Mouse (Mus musculus): ENCODE measurements around the gene Tanc1. TPM values are rescaled to one million over a fixed set of nuclear protein-coding genes. Genes with fewer than 3 reads are reported as not detected.

Tanc1 gene
- polyA plus RNA-seq, 1 experiment: 7.2 TPM

DNA sequence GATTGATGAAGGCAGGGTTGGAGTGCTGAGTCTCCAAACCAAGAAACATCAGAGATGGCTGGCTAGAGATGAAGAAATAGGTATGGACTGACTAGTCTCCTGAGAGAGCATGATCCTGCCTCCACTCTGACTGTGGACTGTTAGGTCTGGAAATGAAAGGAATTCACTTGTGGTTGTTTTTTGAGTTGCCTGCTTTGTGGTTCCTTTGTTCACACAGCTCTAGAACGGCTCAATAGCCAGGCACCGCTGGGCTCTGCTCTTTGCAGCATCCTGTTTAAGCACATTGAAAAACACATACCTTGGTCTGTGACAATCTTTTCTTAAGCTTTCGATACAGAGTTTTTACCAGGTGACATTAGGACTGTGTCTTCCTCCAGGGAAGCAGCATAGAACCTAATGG, 104.6 kb downstream of the Tanc1 start:
- H3K36me3 ChIP-seq (ENCODE audit: control insufficient read depth, insufficient read depth, low read length): no peaks in the 10 kb centered on the region
- H3K27me3 ChIP-seq (ENCODE audit: control insufficient read depth, insufficient read depth, low read length): no peaks in the 10 kb centered on the region
- WGBS: 87% methylated on average over 3 of the region's 3 CpGs
- no peak overlapping the region for H3K4me3 ChIP-seq (ENCODE audit: low read depth, low read length)
- TF ChIP-seq POLR2A (IDR thresholded peaks at IDR 0.05; ENCODE audit: low read depth, low read length): no peak
- no peak for TF ChIP-seq CTCF (IDR thresholded peaks at IDR 0.05; ENCODE audit: extremely low read depth, insufficient read length, insufficient replicate concordance, low read depth, low read length)
- no peak overlapping the region for H3K27ac ChIP-seq (ENCODE audit: insufficient read depth, low read depth, low read length)
- no peaks in the 10 kb centered on the region; the same call in 1 of the 2 replicates for H3K4me1 ChIP-seq (ENCODE audit: control insufficient read depth, insufficient read depth, insufficient read length, low read length)

DNA sequence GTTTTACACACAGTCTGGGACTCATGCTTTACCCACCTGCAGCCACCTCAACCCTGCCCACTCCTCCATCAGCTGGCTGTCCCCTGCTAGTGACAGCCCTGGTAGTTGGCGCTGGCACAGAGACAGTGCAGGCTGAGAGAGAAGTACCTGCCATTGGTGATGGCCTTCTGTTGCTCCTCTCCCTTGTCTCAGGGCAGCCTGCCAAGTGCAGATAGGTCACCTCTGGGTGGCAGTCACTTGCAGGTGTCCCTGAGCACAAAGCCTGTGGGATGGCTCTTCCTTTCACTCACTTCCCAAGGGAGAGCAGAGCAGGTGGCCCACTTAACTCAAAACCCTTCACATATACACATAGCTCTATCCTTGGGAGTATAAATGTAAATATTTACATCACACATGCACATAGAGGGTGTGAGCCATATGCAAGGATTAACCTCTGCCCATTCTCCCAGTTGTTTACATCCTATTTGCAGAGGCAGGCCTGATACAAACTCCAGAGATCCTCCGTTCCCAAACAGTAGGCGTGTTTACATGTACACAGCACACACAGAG, 106.0 kb downstream of the Tanc1 start:
- no peak for TF ChIP-seq CTCF (IDR thresholded peaks at IDR 0.05; ENCODE audit: extremely low read depth, insufficient read length, insufficient replicate concordance, low read depth, low read length)
- no peak for TF ChIP-seq POLR2A (IDR thresholded peaks at IDR 0.05; ENCODE audit: low read depth, low read length)
- no peak overlapping the region for H3K27ac ChIP-seq (ENCODE audit: insufficient read depth, low read depth, low read length)
- H3K4me1 ChIP-seq (ENCODE audit: control insufficient read depth, insufficient read depth, insufficient read length, low read length): no peaks in the 10 kb centered on the region; the same call in 1 of the 2 replicates
- H3K4me3 ChIP-seq (ENCODE audit: low read depth, low read length): no peak overlapping the region
- H3K36me3 ChIP-seq (ENCODE audit: control insufficient read depth, insufficient read depth, low read length): no peaks in the 10 kb centered on the region
- 74% methylated on average over 3 of the region's 3 CpGs for WGBS
- H3K27me3 ChIP-seq (ENCODE audit: control insufficient read depth, insufficient read depth, low read length): no peaks in the 10 kb centered on the region

DNA sequence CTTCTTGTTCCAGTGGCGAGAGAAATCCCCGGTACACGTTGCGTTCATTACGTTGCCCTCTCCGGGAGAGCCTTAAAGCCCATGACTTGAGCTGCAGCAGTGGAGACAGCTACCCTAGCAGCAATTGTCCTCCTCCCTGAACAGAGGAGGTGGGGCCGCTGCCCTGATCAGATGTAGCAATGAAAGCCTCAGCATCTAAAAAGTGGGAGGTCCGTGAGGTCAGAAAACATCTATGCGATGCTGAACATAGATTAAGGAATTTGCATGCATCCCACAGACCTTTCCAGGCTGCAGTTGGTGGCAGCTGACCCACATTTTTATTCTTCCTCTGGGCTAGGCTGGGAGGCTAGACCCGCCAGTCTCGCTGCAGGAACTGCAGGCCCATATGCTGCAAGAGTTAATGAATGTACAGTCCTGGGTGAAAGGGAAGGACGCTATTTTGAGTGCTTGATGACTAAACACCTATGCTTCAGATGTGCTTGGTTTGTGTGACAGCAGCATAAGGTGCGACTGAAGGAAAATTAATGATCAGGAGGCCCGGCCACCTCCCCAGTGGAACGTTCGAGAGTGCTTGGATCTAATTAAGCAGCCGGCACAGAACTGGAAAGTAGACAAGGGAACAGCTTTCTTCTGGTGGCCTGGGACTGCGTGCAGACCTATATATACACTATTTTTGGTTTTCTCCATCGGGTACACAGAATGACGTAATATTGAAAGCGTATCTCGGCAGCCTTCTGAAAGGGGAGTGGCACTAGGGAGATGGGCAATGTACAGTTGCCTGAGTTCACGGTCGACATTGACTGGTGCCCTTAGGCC, 107.0 kb downstream of the Tanc1 start:
- no peaks in the 10 kb centered on the region; the same call in 1 of the 2 replicates for H3K4me1 ChIP-seq (ENCODE audit: control insufficient read depth, insufficient read depth, insufficient read length, low read length)
- H3K27ac ChIP-seq (ENCODE audit: insufficient read depth, low read depth, low read length): no peak overlapping the region
- 82% methylated on average over 24 of the region's 24 CpGs for WGBS
- no peak overlapping the region for H3K4me3 ChIP-seq (ENCODE audit: low read depth, low read length)
- H3K36me3 ChIP-seq (ENCODE audit: control insufficient read depth, insufficient read depth, low read length): no peaks in the 10 kb centered on the region
- H3K27me3 ChIP-seq (ENCODE audit: control insufficient read depth, insufficient read depth, low read length): no peaks in the 10 kb centered on the region
- no peak for TF ChIP-seq CTCF (IDR thresholded peaks at IDR 0.05; ENCODE audit: extremely low read depth, insufficient read length, insufficient replicate concordance, low read depth, low read length)
- TF ChIP-seq POLR2A (IDR thresholded peaks at IDR 0.05; ENCODE audit: low read depth, low read length): no peak

DNA sequence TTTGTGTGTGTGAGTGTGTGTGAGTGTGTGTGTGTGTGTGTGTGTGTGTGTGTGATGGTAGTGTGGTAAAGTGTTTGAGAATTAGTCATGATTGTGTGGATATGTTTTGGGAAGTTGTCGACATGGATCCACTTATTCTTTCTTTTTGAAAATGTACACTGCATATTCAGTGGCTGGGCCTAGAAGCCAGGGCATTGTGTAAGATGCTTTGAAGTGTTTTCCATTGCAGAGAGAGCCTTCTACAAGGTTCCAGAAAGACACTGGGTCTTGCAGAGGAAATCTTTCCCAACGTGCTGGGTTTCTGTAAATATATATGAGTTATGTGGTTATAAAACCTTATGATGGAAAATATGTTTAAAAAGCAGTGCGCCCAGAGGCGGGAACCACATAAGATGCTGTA, 108.0 kb downstream of the Tanc1 start:
- TF ChIP-seq POLR2A (IDR thresholded peaks at IDR 0.05; ENCODE audit: low read depth, low read length) (no peak), CTCF (IDR thresholded peaks at IDR 0.05; ENCODE audit: extremely low read depth, insufficient read length, insufficient replicate concordance, low read depth, low read length) (no peak)
- no peaks in the 10 kb centered on the region for H3K36me3 ChIP-seq (ENCODE audit: control insufficient read depth, insufficient read depth, low read length)
- no peaks in the 10 kb centered on the region for H3K27me3 ChIP-seq (ENCODE audit: control insufficient read depth, insufficient read depth, low read length)
- no peaks in the 10 kb centered on the region; the same call in 1 of the 2 replicates for H3K4me1 ChIP-seq (ENCODE audit: control insufficient read depth, insufficient read depth, insufficient read length, low read length)
- H3K27ac ChIP-seq (ENCODE audit: insufficient read depth, low read depth, low read length): no peak overlapping the region
- 80% methylated on average over 4 of the region's 4 CpGs for WGBS
- no peak overlapping the region for H3K4me3 ChIP-seq (ENCODE audit: low read depth, low read length)

DNA sequence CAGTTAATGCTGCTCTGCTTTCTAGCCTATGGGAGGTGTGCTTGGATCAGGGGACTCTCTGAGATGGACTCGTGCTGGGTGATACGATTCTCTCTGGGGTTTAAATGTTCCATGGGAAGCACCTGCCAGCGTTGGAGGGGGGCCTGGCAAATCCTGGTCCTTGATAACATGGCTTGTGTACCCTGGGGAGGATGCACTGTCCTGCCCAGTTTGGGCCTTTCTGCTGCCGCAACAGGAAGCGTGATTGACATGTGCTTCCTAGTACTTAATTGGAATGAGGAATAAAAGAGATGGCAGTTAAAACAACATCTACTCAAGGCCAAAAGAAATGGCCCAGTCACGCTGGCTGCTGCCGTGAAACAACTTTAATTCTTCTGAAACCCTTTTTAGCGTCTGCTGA, 109.3 kb downstream of the Tanc1 start:
- WGBS: 71% methylated on average over 8 of the region's 8 CpGs

DNA sequence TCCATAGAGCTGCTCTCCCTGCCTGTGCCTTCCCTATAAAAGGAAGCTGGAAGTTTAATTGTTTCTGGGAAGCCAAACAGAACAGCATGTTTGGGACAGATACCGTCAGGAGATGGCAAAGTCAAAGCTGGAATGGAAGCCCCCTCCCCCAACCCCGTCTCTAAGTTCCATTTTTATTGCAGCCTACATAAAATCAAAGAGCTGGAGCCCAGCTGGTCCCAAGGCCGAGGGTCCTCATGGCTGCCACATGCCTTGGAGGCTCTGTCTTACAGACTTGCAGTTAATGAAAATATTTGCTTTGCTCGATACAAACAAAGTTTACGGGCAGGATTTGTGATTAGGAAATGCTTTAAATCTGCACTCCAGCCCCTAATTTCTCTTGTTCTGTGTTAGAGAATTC, 109.9 kb downstream of the Tanc1 start:
- no peak for TF ChIP-seq CTCF (IDR thresholded peaks at IDR 0.05; ENCODE audit: extremely low read depth, insufficient read length, insufficient replicate concordance, low read depth, low read length)
- TF ChIP-seq POLR2A (IDR thresholded peaks at IDR 0.05; ENCODE audit: low read depth, low read length): no peak
- no peak overlapping the region for H3K27ac ChIP-seq (ENCODE audit: insufficient read depth, low read depth, low read length)
- H3K4me3 ChIP-seq (ENCODE audit: low read depth, low read length): no peak overlapping the region
- H3K36me3 ChIP-seq (ENCODE audit: control insufficient read depth, insufficient read depth, low read length): peaks cover 6% of the 10 kb centered on the region
- no peaks in the 10 kb centered on the region for H3K27me3 ChIP-seq (ENCODE audit: control insufficient read depth, insufficient read depth, low read length)
- WGBS: 73% methylated on average over 5 of the region's 5 CpGs
- no peaks in the 10 kb centered on the region for H3K4me1 ChIP-seq (ENCODE audit: control insufficient read depth, insufficient read depth, insufficient read length, low read length)

More for the DNA sequence above, 109.3 kb downstream of the Tanc1 start:
- H3K4me3 ChIP-seq (ENCODE audit: low read depth, low read length): no peak overlapping the region
- no peaks in the 10 kb centered on the region for H3K4me1 ChIP-seq (ENCODE audit: control insufficient read depth, insufficient read depth, insufficient read length, low read length)
- no peak overlapping the region for H3K27ac ChIP-seq (ENCODE audit: insufficient read depth, low read depth, low read length)
- TF ChIP-seq POLR2A (IDR thresholded peaks at IDR 0.05; ENCODE audit: low read depth, low read length) (no peak), CTCF (IDR thresholded peaks at IDR 0.05; ENCODE audit: extremely low read depth, insufficient read length, insufficient replicate concordance, low read depth, low read length) (no peak)
- peaks cover 6% of the 10 kb centered on the region for H3K36me3 ChIP-seq (ENCODE audit: control insufficient read depth, insufficient read depth, low read length)
- H3K27me3 ChIP-seq (ENCODE audit: control insufficient read depth, insufficient read depth, low read length): no peaks in the 10 kb centered on the region

DNA sequence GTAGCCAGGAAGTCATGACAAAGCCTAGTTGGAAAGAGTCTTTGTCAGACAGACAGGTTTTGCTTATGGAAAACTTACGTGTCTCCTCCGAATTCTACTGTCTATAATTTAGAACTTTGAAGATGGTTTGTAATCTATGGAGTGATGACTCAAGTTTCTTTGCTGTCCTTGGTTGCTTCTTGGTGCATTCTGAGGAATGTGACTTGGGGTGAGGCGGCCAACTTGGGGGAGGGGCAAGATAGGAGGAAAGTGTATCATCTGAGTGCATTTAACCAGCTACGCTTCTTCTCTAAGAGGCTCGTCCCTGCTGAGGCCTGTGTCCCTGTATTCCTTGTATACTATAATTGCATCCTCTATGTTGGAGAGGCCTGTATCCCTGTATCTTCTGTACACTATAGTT, 111.5 kb downstream of the Tanc1 start:
- Histone ChIP-seq H3K4me1 (ENCODE audit: control insufficient read depth, insufficient read depth, insufficient read length, low read length) (no peaks in the 10 kb centered on the region), H3K27ac (ENCODE audit: insufficient read depth, low read depth, low read length) (no peak overlapping the region), H3K27me3 (ENCODE audit: control insufficient read depth, insufficient read depth, low read length) (no peaks in the 10 kb centered on the region), H3K4me3 (ENCODE audit: low read depth, low read length) (no peak overlapping the region), H3K36me3 (ENCODE audit: control insufficient read depth, insufficient read depth, low read length) (peaks cover 8% of the 10 kb centered on the region)
- 92% methylated on average over 5 of the region's 5 CpGs for WGBS
- no peak for TF ChIP-seq POLR2A (IDR thresholded peaks at IDR 0.05; ENCODE audit: low read depth, low read length)
- no peak for TF ChIP-seq CTCF (IDR thresholded peaks at IDR 0.05; ENCODE audit: extremely low read depth, insufficient read length, insufficient replicate concordance, low read depth, low read length)

Measured in small intestine, adult 2 months (tissue).